Mouse (Mus musculus) bone marrow, adult 2 months (tissue): ENCODE measurements around the gene H2-Oa.

Experiments
- CTCF ChIP-seq: fragments of 200-500 bp; IDR thresholded peaks from 2 replicates; pipeline ENCODE4 v1.5.1; 2011; ENCODE audit warnings: low read length, control low read depth; ENCODE audit not compliant: control insufficient read depth, insufficient read depth
- POLR2A ChIP-seq: fragments of 200-500 bp; IDR thresholded peaks from 2 replicates; pipeline ENCODE4 v1.6.1; 2011; ENCODE audit warnings: low read depth, mild to moderate bottlenecking, control low read depth, low read length, borderline replicate concordance; ENCODE audit not compliant: control insufficient read depth

DNA sequence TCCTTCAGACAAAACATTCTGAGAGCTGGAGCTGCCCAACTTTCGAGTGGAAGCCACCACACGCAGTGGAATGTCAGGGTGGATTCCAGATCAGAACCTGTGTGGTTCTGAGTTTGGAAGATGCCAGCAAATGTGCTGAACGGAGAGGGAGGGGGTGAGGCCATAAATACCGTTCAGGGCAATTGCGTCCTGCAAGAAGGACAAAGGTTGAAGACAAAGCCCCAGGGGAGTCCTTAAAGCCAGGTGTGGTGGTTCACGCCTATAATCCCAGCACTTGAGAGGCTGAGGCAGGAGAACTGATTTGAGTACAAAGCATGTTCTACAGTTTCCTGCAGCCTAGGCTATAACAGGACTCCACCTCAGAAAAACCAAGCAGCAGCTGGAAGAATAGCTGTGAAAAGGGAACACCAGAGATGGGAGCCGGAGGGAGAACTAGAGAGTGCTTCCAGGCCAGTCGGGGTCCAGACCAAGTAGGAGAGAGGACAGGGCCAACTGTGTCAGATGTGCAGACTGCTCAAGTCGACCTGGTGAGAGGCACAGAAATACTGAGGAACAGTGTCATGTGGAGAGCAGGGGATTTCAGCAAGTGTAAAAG, 34.8 kb downstream of the H2-Oa start:
- TF ChIP-seq CTCF (no peak), POLR2A (no peak)
